24 mouse cellular contexts compared by ENCODE assay signal in genomic region chr3:115905567-115905966, GRCm38 (mm10).
"Had no signal": no experiment of that assay in that cellular context is flagged by ENCODE, and none has a peak within 500 bp of the region (broad histone marks: within the 10 kb centered on the region; RNA-seq: fewer than 3 reads in every experiment).

No protein-coding gene starts in this region.

- H3K27me3 ChIP-seq: heart, embryonic 12.5 days; hindbrain, embryonic 12.5 days; intestine, embryonic 15.5 days; limb, embryonic 12.5 days had no signal

- ATAC-seq: inflammation-experienced regulatory T-cells, adult 6 months; intestine, embryonic 15.5 days; intestine, postnatal 0 days had no signal

- H3K9me3 ChIP-seq: heart, embryonic 10.5 days; hindbrain, embryonic 12.5 days; intestine, embryonic 15.5 days; limb, embryonic 10.5 days; limb, embryonic 12.5 days had no signal

- DNase-seq: gastrocnemius, adult 2 months; gastrocnemius, postnatal 10 days; gastrocnemius, postnatal 25 days; heart, adult 18-20 months; heart, postnatal 10 days; heart, postnatal 4 days; kidney, adult 18-20 months; kidney, adult 8-10 months; kidney, postnatal 10 days; kidney, postnatal 25 days; kidney, postnatal 4 days; liver had no signal

- H3K4me1 ChIP-seq: heart, embryonic 10.5 days; heart, embryonic 12.5 days; hindbrain, embryonic 10.5 days; hindbrain, embryonic 12.5 days; intestine, embryonic 15.5 days; limb, embryonic 10.5 days; limb, embryonic 12.5 days had no signal

- H3K4me3 ChIP-seq: gastrocnemius, adult 2 months; heart, embryonic 10.5 days; heart, embryonic 12.5 days; hindbrain, embryonic 10.5 days; hindbrain, embryonic 12.5 days; intestine, embryonic 15.5 days; left cerebral cortex, adult 2 months; limb, embryonic 10.5 days; limb, embryonic 12.5 days had no signal

- H3K9ac ChIP-seq: forebrain, postnatal 0 days; heart, embryonic 12.5 days; hindbrain, embryonic 12.5 days; hindbrain, embryonic 14.5 days; intestine, embryonic 15.5 days; limb, embryonic 12.5 days had no signal

- H3K36me3 ChIP-seq: intestine, embryonic 15.5 days had no signal

- H3K4me2 ChIP-seq: heart, embryonic 12.5 days; hindbrain, embryonic 12.5 days; hindbrain, embryonic 14.5 days; intestine, embryonic 15.5 days; limb, embryonic 12.5 days had no signal

- H3K27ac ChIP-seq: gastrocnemius, adult 2 months; heart, embryonic 10.5 days; hindbrain, embryonic 10.5 days; hindbrain, embryonic 12.5 days; hindbrain, embryonic 14.5 days; intestine, embryonic 15.5 days; left cerebral cortex, adult 2 months; limb, embryonic 10.5 days; limb, embryonic 12.5 days had no signal
